In the genomic region with DNA sequence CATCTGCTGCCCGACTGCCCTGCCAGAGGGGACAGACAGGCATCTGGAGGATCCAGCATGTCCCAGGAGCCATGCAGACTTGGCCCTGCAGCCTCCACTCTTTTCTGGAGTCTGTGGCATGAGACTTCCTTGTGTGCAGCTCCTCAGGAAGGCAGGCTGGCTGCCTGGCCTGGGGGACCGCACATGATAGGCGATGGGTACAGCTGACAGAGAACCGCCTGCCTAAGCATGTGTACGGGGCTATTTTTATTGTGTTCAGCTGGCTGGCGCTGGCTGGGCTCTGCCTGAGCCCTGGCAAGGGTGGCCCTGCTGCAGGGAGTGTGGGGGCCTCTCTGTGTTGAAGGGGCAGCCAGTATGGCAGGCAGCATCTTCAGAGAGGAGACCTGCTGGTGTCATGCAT, we compare ENCODE assay signal across 10 mouse cellular contexts.
DNase-seq lines count a peak whose midpoint lies in the region; ATAC-seq and TF ChIP-seq lines count a peak whose summit lies in the region.
"Had no signal": no experiment of that assay in that cellular context is flagged by ENCODE, and none has a peak within 500 bp of the region (broad histone marks: within the 10 kb centered on the region; RNA-seq: fewer than 3 reads in every experiment).

No protein-coding gene starts in this region.

- no peaks in the 10 kb centered on the region for H3K27me3 ChIP-seq in heart, embryonic 15.5 days
- no peaks in the 10 kb centered on the region for H3K27me3 ChIP-seq in liver, embryonic 16.5 days (ENCODE audit: control insufficient read depth, insufficient read depth, low read depth, low read length)

- ATAC-seq in heart, embryonic 15.5 days (replicated peaks; ENCODE audit: insufficient number of reproducible peaks, insufficient read depth, low FRiP score, low read depth) = peak; percentile 48
- ATAC-seq in liver, embryonic 16.5 days (ENCODE audit: low read depth) = no peak

- 27% methylated on average over 6 of the region's 6 CpGs for WGBS in heart, embryonic 15.5 days
- 32% methylated on average over 6 of the region's 6 CpGs for WGBS in liver, embryonic 16.5 days (ENCODE audit: insufficient replicate concordance)

- no peak overlapping the region for H3K4me3 ChIP-seq in gastrocnemius, adult 2 months
- H3K4me3 ChIP-seq in heart, embryonic 15.5 days = no peak overlapping the region
- H3K4me3 ChIP-seq in liver, embryonic 16.5 days (ENCODE audit: low read depth, low read length) = no peak overlapping the region

- DNase-seq in gastrocnemius, adult 2 months = peak; percentile 81
- DNase-seq in gastrocnemius, postnatal 36 days = no peak
- DNase-seq in MN1 (ENCODE audit: low spot score) = peak; percentile 60
- no peak for DNase-seq in T-cell, adult 2 months (ENCODE audit: low spot score)
- no peak for DNase-seq in retina, postnatal 1 day
- DNase-seq in spleen, postnatal 4 days (ENCODE audit: low spot score in 2 of 2) = no peak
- DNase-seq: B cell, adult 2 months had no signal

- H3K4me2 ChIP-seq in heart, embryonic 15.5 days = no peak overlapping the region
- H3K4me2 ChIP-seq in liver, embryonic 16.5 days (ENCODE audit: low read depth, low read length) = no peak overlapping the region

- no peaks in the 10 kb centered on the region for H3K36me3 ChIP-seq in heart, embryonic 15.5 days
- no peaks in the 10 kb centered on the region for H3K36me3 ChIP-seq in liver, embryonic 16.5 days (ENCODE audit: control insufficient read depth, insufficient read depth)

- intact Hi-C loops in gastrocnemius, adult 2 months (cut with DNase I) = no loop called here
- intact Hi-C loops in gastrocnemius, postnatal 36 days (cut with DNase I) = no loop called here

- peak overlapping the region; percentile 72 for H3K27ac ChIP-seq in gastrocnemius, adult 2 months
- peak overlapping the region; percentile 74 for H3K27ac ChIP-seq in heart, embryonic 15.5 days
- H3K27ac ChIP-seq in liver, embryonic 16.5 days (ENCODE audit: low read length) = peak overlapping the region; percentile 98
- H3K27ac ChIP-seq: macrophage had no signal

- peaks cover 37% of the 10 kb centered on the region for H3K4me1 ChIP-seq in heart, embryonic 15.5 days (replicated peaks)
- H3K4me1 ChIP-seq in liver, embryonic 16.5 days (ENCODE audit: control insufficient read depth, low read depth, low read length) = peaks cover 62% of the 10 kb centered on the region

- H3K9ac ChIP-seq in heart, embryonic 15.5 days = peak overlapping the region; percentile 26; the same call in 1 of the 2 replicates
- peak overlapping the region; percentile 26; the same call in 1 of the 2 replicates for H3K9ac ChIP-seq in liver, embryonic 16.5 days (ENCODE audit: low read depth, low read length)

- no peaks in the 10 kb centered on the region for H3K9me3 ChIP-seq in heart, embryonic 15.5 days (replicated peaks)
- no peaks in the 10 kb centered on the region for H3K9me3 ChIP-seq in liver, embryonic 16.5 days (replicated peaks; ENCODE audit: control insufficient read depth, low read length)

- no peak for TF ChIP-seq CTCF in gastrocnemius, adult 2 months (IDR thresholded peaks at IDR 0.05)

Comparison
In these comparisons a context has a peak if more than half of its experiments do, and no peak if none do; other contexts are left out.
1. DNase-seq: peak in gastrocnemius, adult 2 months (single experiment) and MN1 (single experiment); none in gastrocnemius, postnatal 36 days (0 of 2), T-cell, adult 2 months (single experiment), retina, postnatal 1 day (single experiment) and spleen, postnatal 4 days (0 of 2).
2. Peak in every context shown above with its lines, with median percentiles within 50 percentile points of each other: H3K27ac ChIP-seq.